Mouse (Mus musculus) gastrocnemius, adult 2 months (tissue): Measurements from ENCODE around the gene Ccer2. TPM values are rescaled to one million over a fixed set of nuclear protein-coding genes. Genes with fewer than 3 reads are reported as not detected.

Source experiments
- DNase-seq: peaks from one replicate; pipeline ENCODE4 v3.0.0; 2022
- H3K27ac ChIP-seq: fragments of 200-600 bp; 2 replicates; pipeline ENCODE4 v1.8.1; 2022; ENCODE audit warnings: mild to moderate bottlenecking
- H3K4me3 ChIP-seq: fragments of 200-600 bp; 2 replicates; pipeline ENCODE4 v1.8.1; 2022; ENCODE audit warnings: mild to moderate bottlenecking, moderate library complexity
- CTCF ChIP-seq: fragments of 200-600 bp; IDR thresholded peaks from 2 replicates; pipeline ENCODE4 v1.8.1; 2022; ENCODE audit warnings: antibody characterized with exemption, mild to moderate bottlenecking, moderate library complexity
- intact Hi-C: fragments of 180-260 bp; cut with DNase I; formaldehyde crosslinking; loops from one replicate; pipeline ENCODE4 v1.15.1; 2025
- total RNA-seq, 2 experiments: library from RNA; stranded (reverse); gene quantifications; 2 replicates each; pipeline ENCODE4 v1.2.3; 2021

Ccer2 gene
- total RNA-seq, 2 experiments from 2014 or later: not detected

- peak; percentile 26; the same call in 1 of the 2 replicates for TF ChIP-seq CTCF
- Histone ChIP-seq H3K4me3 (peak within 1 kb of the TSS; percentile 91), H3K27ac (peak within 1 kb of the TSS; percentile 97)
- intact Hi-C loops: loop anchor here (10.0 kb wide), 1 partner anchor 408 kb away; the partner anchor contains the start of genes Ggn and Spred3
- peak; percentile 97 for DNase-seq
These were observed 10.4 kb downstream of the Ccer2 start, which contains the start of gene Sirt2 for GRCm38 (mm10) chr7:28766173-28766879. Gene Sirt2, plus strand, starts transcription at chr7:28766735.

GRCm38 (mm10) chr7:28766910-28767309 is 10.9 kb downstream of the Ccer2 start:
- intact Hi-C loops: loop anchor here (10.0 kb wide), 1 partner anchor 408 kb away; the partner anchor contains the start of genes Ggn and Spred3
- peak overlapping the region; percentile 91 for H3K4me3 ChIP-seq
- peak overlapping the region; percentile 97 for H3K27ac ChIP-seq
- no peak for DNase-seq
- no peak for TF ChIP-seq CTCF

DNA sequence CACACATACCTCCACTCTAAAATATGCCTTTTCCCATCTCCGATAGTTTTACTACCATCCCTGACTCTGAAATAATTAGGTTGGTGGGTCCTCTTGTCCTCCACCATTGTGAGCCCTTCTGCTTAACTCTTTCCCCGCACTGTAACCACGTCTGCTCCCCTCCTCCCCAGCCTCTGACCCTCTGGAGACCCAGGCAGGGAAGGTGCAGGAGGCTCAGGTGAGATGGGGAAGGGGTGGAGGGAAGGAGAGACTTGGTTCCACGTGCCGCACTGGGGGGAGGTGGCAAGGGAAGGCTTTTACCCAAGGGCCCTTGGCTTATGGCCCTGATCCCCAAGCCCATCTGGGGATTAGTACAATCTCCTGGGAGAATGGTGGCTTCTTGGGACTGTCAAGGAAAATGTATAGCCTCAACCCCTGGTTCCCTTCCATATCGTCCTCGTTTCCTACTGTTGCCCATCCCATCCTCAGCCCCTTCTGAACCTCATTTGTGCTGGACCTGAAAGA is 11.5 kb downstream of the Ccer2 start, which contains the start of gene Nfkbib:
Gene Nfkbib (minus strand): TSS at position 51 of the 504 bp plus-strand sequence.
- H3K4me3 ChIP-seq: peak within 1 kb of the TSS; percentile 91
- no peak for TF ChIP-seq CTCF
- peak within 1 kb of the TSS; percentile 97 for H3K27ac ChIP-seq
- intact Hi-C loops: loop anchor here (10.0 kb wide), 1 partner anchor 407 kb away; the partner anchor contains the start of genes Ggn and Spred3
- no peak for DNase-seq

DNA sequence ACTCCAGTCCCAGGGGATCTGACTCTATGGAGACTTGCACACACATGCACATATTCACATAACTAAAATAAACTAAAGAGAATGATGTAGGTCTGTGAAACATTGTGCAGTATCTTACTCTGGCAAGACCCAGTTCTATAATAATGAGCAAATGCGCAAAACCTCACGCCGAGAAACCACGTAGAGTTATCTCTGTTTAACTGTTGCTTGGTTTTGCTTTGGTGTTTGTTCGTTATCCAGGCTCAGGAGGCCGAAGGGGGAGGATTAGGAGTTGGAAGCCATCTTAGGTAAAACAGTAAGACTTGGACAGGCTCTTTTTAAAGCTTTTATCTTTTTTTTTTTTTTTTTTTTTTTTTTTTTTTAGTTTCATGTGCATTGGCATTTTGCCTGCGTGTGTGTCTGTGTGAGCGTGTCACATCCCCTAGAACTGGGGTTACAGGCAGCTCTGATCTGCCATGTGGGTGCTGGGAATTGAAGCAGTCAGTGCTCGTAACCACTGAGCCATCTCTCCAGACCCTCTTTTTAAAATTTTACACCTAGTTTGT is 13.5 kb downstream of the Ccer2 start:
- intact Hi-C loops: loop anchor here (10.0 kb wide), 1 partner anchor 405 kb away; the partner anchor contains the start of genes Ggn and Spred3
- no peak for DNase-seq

GRCm38 (mm10) chr7:28770309-28770708 is 14.3 kb downstream of the Ccer2 start:
- H3K27ac ChIP-seq: no peak overlapping the region
- intact Hi-C loops: no loop called here
- DNase-seq: no peak
- no peak for TF ChIP-seq CTCF
- no peak overlapping the region for H3K4me3 ChIP-seq

More for the DNA sequence above, 13.5 kb downstream of the Ccer2 start:
- H3K4me3 ChIP-seq: no peak overlapping the region
- H3K27ac ChIP-seq: no peak overlapping the region
- TF ChIP-seq CTCF: no peak

GRCm38 (mm10) chr7:28771867-28772266 is 15.9 kb downstream of the Ccer2 start:
- intact Hi-C loops: no loop called here
- no peak for DNase-seq
- no peak for TF ChIP-seq CTCF
- H3K27ac ChIP-seq: no peak overlapping the region
- H3K4me3 ChIP-seq: no peak overlapping the region

- no peak for TF ChIP-seq CTCF
- Histone ChIP-seq H3K27ac (peak overlapping the region; percentile 76), H3K4me3 (no peak overlapping the region)
- intact Hi-C loops: no loop called here
- no peak for DNase-seq
These were observed 17.2 kb downstream of the Ccer2 start for GRCm38 (mm10) chr7:28773163-28773562.

GRCm38 (mm10) chr7:28774164-28774563 is 18.2 kb downstream of the Ccer2 start:
- intact Hi-C loops: no loop called here
- no peak for TF ChIP-seq CTCF
- DNase-seq: peak; percentile 70
- Histone ChIP-seq H3K27ac (peak overlapping the region; percentile 76), H3K4me3 (no peak overlapping the region; the same call in 1 of the 2 replicates)

GRCm38 (mm10) chr7:28775129-28775528 is 19.2 kb downstream of the Ccer2 start:
- TF ChIP-seq CTCF: no peak
- Histone ChIP-seq H3K27ac (peak overlapping the region; percentile 76), H3K4me3 (no peak overlapping the region)
- no peak for DNase-seq
- intact Hi-C loops: no loop called here

DNA sequence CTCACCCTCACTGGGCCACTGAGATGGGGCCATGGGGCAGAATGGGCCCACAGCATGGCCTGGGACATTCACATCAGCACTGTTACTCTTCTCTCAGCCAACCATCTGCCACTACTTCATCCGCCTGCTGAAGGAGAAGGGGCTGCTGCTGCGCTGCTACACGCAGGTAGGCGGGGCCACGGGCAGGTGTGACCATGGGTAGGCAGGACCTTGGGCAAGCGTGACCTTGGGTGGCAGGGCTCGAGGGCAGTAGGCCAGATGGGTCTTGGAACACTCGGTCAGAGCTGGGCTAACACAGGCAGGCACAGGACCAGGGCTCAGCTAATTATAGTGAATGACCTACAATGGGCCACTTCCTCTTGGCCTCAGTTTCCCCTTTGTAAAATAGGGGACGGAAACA is 22.9 kb downstream of the Ccer2 start:
- Histone ChIP-seq H3K27ac (peak overlapping the region; percentile 62), H3K4me3 (no peak overlapping the region)
- intact Hi-C loops: no loop called here
- DNase-seq: peak; percentile 72
- no peak for TF ChIP-seq CTCF

DNA sequence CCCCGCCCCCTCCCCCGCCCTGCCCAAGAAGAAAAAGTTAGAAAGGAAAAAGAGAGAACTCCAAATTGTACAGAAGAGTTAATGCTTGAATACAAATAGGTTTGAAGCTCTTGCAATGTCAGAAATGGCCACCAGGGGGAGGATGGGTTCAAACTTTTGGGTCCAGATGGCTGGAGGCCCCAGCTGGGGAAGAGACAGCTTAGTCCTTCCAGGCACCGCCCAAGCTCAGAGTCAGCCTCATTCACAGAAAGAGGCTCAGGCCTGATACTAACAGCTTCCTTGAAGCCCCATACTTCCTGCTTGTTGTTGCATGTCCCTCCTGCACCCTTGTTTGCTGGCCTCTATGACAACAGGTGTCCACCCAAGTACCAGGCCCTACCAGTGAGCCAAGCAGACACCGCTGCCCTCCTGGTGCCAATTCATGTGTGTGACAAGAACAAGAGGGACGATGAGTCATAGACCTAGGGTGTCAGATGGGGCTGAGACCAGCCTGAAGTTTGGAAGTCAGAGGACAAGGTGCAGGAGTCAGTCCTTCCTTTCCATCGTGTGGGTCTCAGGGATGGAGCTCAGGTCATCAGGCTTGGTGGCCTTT is 24.2 kb downstream of the Ccer2 start:
- TF ChIP-seq CTCF: peak; percentile 77
- intact Hi-C loops: loop anchor here (1.0 to 10.0 kb wide), 2 partner anchors 87 to 255 kb away; no protein-coding TSS in a partner anchor
- Histone ChIP-seq H3K27ac (peak overlapping the region; percentile 82), H3K4me3 (no peak overlapping the region; the same call in 1 of the 2 replicates)
- DNase-seq: peak; percentile 91

DNA sequence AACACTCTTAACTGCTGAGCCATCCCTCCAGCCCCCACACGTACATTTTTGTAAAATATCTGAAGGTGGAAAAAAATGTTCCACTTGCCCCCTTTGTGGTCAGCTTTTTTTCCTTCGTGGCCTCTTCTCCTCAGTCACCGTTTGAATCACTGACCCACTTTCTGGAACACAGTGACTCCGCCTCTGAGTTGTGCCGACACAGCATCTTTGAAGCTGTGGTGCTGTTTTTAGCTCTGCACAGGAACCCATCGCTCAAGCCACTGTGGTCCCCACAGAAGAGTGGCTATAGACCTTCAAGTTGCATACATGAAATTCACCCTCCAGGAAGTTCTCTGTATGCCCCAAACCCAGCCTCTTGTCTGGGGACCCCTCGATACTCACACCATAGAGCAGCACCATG is 24.9 kb downstream of the Ccer2 start:
- TF ChIP-seq CTCF: no peak

More for the DNA sequence above, 24.9 kb downstream of the Ccer2 start:
- peak overlapping the region; percentile 82 for H3K27ac ChIP-seq
- intact Hi-C loops: loop anchor here (1.0 to 10.0 kb wide), 2 partner anchors 86 to 254 kb away; no protein-coding TSS in a partner anchor
- peak; percentile 69 for DNase-seq
- peak overlapping the region; percentile 5; the same call in 1 of the 2 replicates for H3K4me3 ChIP-seq
